Mouse (Mus musculus) midbrain, embryonic 15.5 days (tissue): ENCODE data around the gene Hcst. TPM values are rescaled to one million over a fixed set of nuclear protein-coding genes. Genes with fewer than 3 reads are reported as not detected.

Source experiments
- ATAC-seq: fragments of 200-750 bp; cut with Nextera tagmentation; replicated peaks from 2 replicates; pipeline ENCODE4 v1.8.0; 2017; ENCODE audit warnings: moderate TSS enrichment
- H3K27ac ChIP-seq: fragments of 300-500 bp; sonication (generic); 2 replicates; pipeline ENCODE4 v1.5.1; 2015; ENCODE audit warnings: mild to moderate bottlenecking, inconsistent platforms
- H3K27me3 ChIP-seq: fragments of 300-500 bp; sonication (generic); replicated peaks from 2 replicates; pipeline ENCODE4 v1.6.1; 2015; ENCODE audit warnings: inconsistent platforms
- H3K36me3 ChIP-seq: fragments of 300-500 bp; sonication (generic); replicated peaks from 2 replicates; pipeline ENCODE4 v1.6.1; 2015; ENCODE audit warnings: inconsistent platforms
- H3K4me1 ChIP-seq: fragments of 300-500 bp; sonication (generic); 2 replicates; pipeline ENCODE4 v1.6.1; 2015; ENCODE audit warnings: inconsistent platforms
- H3K4me2 ChIP-seq: fragments of 300-500 bp; sonication (generic); 2 replicates; pipeline ENCODE4 v1.6.1; 2015; ENCODE audit warnings: inconsistent platforms, mild to moderate bottlenecking, moderate library complexity
- H3K4me3 ChIP-seq: fragments of 300-500 bp; sonication (generic); 2 replicates; pipeline ENCODE4 v1.5.1; 2015; ENCODE audit warnings: mild to moderate bottlenecking, inconsistent platforms
- H3K9ac ChIP-seq: fragments of 300-500 bp; sonication (generic); 2 replicates; pipeline ENCODE4 v1.6.1; 2015; ENCODE audit warnings: mild to moderate bottlenecking, inconsistent platforms
- H3K9me3 ChIP-seq: fragments of 300-500 bp; sonication (generic); 2 replicates; pipeline ENCODE4 v1.6.1; 2016; ENCODE audit warnings: inconsistent platforms
- WGBS: fragments of 180-500 bp; shearing (Covaris S2); methylation state at CpG from one replicate; pipeline ENCODE4 v1.1.7; 2015; ENCODE audit warnings: mixed read lengths; 5-methylcytosine and 5-hydroxymethylcytosine counted together
- polyA plus RNA-seq: library from polyadenylated mRNA; unstranded; fragments of >200 nt; fragmentation: Nextera tagmentation; extraction: Ambion mirVana; gene quantifications from 2 replicates; pipeline ENCODE4 v1.2.1, GENCODE M21; 2015

The Hcst gene
- polyA plus RNA-seq, 1 experiment from 2014 or later, result 0.53 TPM

GRCm38 (mm10) chr7:30429327-30429726 is 9.7 kb upstream of the Hcst start:
- Histone ChIP-seq H3K4me2 (no peak overlapping the region), H3K9ac (no peak overlapping the region), H3K9me3 (no peaks in the 10 kb centered on the region), H3K27me3 (no peaks in the 10 kb centered on the region), H3K4me3 (no peak overlapping the region), H3K36me3 (peaks cover 11% of the 10 kb centered on the region; the same call in 1 of the 2 replicates), H3K4me1 (no peaks in the 10 kb centered on the region), H3K27ac (no peak overlapping the region)
- ATAC-seq, result no peak

- Histone ChIP-seq H3K4me2 (peak overlapping the region; percentile 95), H3K27ac (peak overlapping the region; percentile 54), H3K4me3 (peak overlapping the region; percentile 61), H3K4me1 (peaks cover 18% of the 10 kb centered on the region), H3K9me3 (no peaks in the 10 kb centered on the region), H3K9ac (peak overlapping the region; percentile 58), H3K27me3 (no peaks in the 10 kb centered on the region), H3K36me3 (peaks cover 5% of the 10 kb centered on the region; the same call in 1 of the 2 replicates)
- 55% methylated on average over 23 of the region's 23 CpGs for WGBS
- no peak for ATAC-seq
Measured at GRCm38 (mm10) chr7:30423071-30423641, 3.5 kb upstream of the Hcst start.

GRCm38 (mm10) chr7:30422560-30422959 is 2.9 kb upstream of the Hcst start:
- H3K4me2 ChIP-seq, result peak overlapping the region; percentile 95
- H3K36me3 ChIP-seq, result peaks cover 5% of the 10 kb centered on the region; the same call in 1 of the 2 replicates
- H3K27ac ChIP-seq, result peak overlapping the region; percentile 54; the same call in 1 of the 2 replicates
- H3K27me3 ChIP-seq, result no peaks in the 10 kb centered on the region
- H3K9me3 ChIP-seq, result no peaks in the 10 kb centered on the region
- 14% methylated on average over 9 of the region's 9 CpGs for WGBS
- peak overlapping the region; percentile 58 for H3K9ac ChIP-seq
- peaks cover 18% of the 10 kb centered on the region for H3K4me1 ChIP-seq
- ATAC-seq, result peak; percentile 60; the same call in 1 of the 2 replicates
- H3K4me3 ChIP-seq, result peak overlapping the region; percentile 61

- Histone ChIP-seq H3K27me3 (no peaks in the 10 kb centered on the region), H3K4me2 (peak overlapping the region; percentile 95), H3K4me1 (peaks cover 18% of the 10 kb centered on the region), H3K4me3 (peak overlapping the region; percentile 61), H3K36me3 (peaks cover 5% of the 10 kb centered on the region; the same call in 1 of the 2 replicates), H3K9ac (peak overlapping the region; percentile 58), H3K27ac (peak overlapping the region; percentile 54), H3K9me3 (no peaks in the 10 kb centered on the region)
- ATAC-seq, result peak; percentile 90
- WGBS, result 0% methylated on average over 45 of the region's 45 CpGs
Measured at GRCm38 (mm10) chr7:30421890-30422435, 2.3 kb upstream of the Hcst start.

- H3K9me3 ChIP-seq, result no peaks in the 10 kb centered on the region
- H3K4me3 ChIP-seq, result peak within 1 kb of the TSS; percentile 61
- peak; percentile 19 for ATAC-seq
- H3K27ac ChIP-seq, result peak within 1 kb of the TSS; percentile 54
- H3K4me1 ChIP-seq, result peaks cover 18% of the 10 kb centered on the region
- peak within 1 kb of the TSS; percentile 95 for H3K4me2 ChIP-seq
- 11% methylated on average over 31 of the region's 31 CpGs for WGBS
- no peaks in the 10 kb centered on the region for H3K27me3 ChIP-seq
- H3K9ac ChIP-seq, result peak within 1 kb of the TSS; percentile 58
- H3K36me3 ChIP-seq, result peaks cover 5% of the 10 kb centered on the region; the same call in 1 of the 2 replicates
Measured at GRCm38 (mm10) chr7:30421175-30421889, 1.7 kb upstream of the Hcst start, which contains the start of gene Nfkbid. Gene Nfkbid, plus strand, starts transcription at chr7:30421732.

GRCm38 (mm10) chr7:30420673-30421072 is 1.0 kb upstream of the Hcst start:
- H3K36me3 ChIP-seq, result no peaks in the 10 kb centered on the region
- WGBS, result 90% methylated on average over 3 of the region's 3 CpGs
- no peak overlapping the region for H3K27ac ChIP-seq
- 0 out of 2 replicates have a peak overlapping the region, but pooled peaks have one; percentile 95 for H3K4me2 ChIP-seq
- no peaks in the 10 kb centered on the region for H3K27me3 ChIP-seq
- no peak for ATAC-seq
- no peak overlapping the region for H3K9ac ChIP-seq
- H3K4me1 ChIP-seq, result peaks cover 18% of the 10 kb centered on the region
- no peaks in the 10 kb centered on the region for H3K9me3 ChIP-seq
- no peak overlapping the region for H3K4me3 ChIP-seq

- no peaks in the 10 kb centered on the region for H3K36me3 ChIP-seq
- H3K9me3 ChIP-seq, result no peaks in the 10 kb centered on the region
- 81% methylated on average over 9 of the region's 9 CpGs for WGBS
- no peak overlapping the region for H3K4me2 ChIP-seq
- no peak overlapping the region for H3K27ac ChIP-seq
- peaks cover 11% of the 10 kb centered on the region for H3K4me1 ChIP-seq
- H3K4me3 ChIP-seq, result no peak overlapping the region
- ATAC-seq, result no peak
- no peak overlapping the region for H3K9ac ChIP-seq
- H3K27me3 ChIP-seq, result no peaks in the 10 kb centered on the region
Measured at GRCm38 (mm10) chr7:30417856-30418255, 1.8 kb downstream of the Hcst start.

- Histone ChIP-seq H3K27ac (no peak within 1 kb of the TSS), H3K9ac (no peak within 1 kb of the TSS), H3K4me2 (no peak within 1 kb of the TSS), H3K27me3 (no peaks in the 10 kb centered on the region; the same call in 1 of the 2 replicates), H3K4me1 (no peaks in the 10 kb centered on the region), H3K9me3 (no peaks in the 10 kb centered on the region), H3K4me3 (no peak within 1 kb of the TSS), H3K36me3 (no peaks in the 10 kb centered on the region)
- 74% methylated on average over 5 of the region's 5 CpGs for WGBS
- no peak for ATAC-seq
Measured at GRCm38 (mm10) chr7:30413596-30413995, 6.1 kb downstream of the Hcst start, which contains the start of gene Tyrobp. Gene Tyrobp, plus strand, starts transcription at chr7:30413760.

- WGBS, result 63% methylated on average over 4 of the region's 4 CpGs
- H3K4me2 ChIP-seq, result no peak overlapping the region
- ATAC-seq, result no peak
Measured at GRCm38 (mm10) chr7:30412735-30413147, 6.9 kb downstream of the Hcst start.

GRCm38 (mm10) chr7:30411023-30411422 is 8.6 kb downstream of the Hcst start:
- ATAC-seq, result no peak
- WGBS, result 78% methylated on average over 3 of the region's 3 CpGs
- no peak overlapping the region for H3K4me2 ChIP-seq
- no peaks in the 10 kb centered on the region; the same call in 1 of the 2 replicates for H3K27me3 ChIP-seq
- H3K4me3 ChIP-seq, result no peak overlapping the region
- H3K36me3 ChIP-seq, result no peaks in the 10 kb centered on the region
- H3K4me1 ChIP-seq, result no peaks in the 10 kb centered on the region
- H3K9me3 ChIP-seq, result no peaks in the 10 kb centered on the region
- no peak overlapping the region for H3K27ac ChIP-seq
- H3K9ac ChIP-seq, result no peak overlapping the region

More at GRCm38 (mm10) chr7:30412735-30413147, 6.9 kb downstream of the Hcst start:
- H3K4me1 ChIP-seq, result no peaks in the 10 kb centered on the region
- no peaks in the 10 kb centered on the region for H3K36me3 ChIP-seq
- no peak overlapping the region for H3K4me3 ChIP-seq
- H3K27ac ChIP-seq, result no peak overlapping the region
- H3K9ac ChIP-seq, result no peak overlapping the region
- no peaks in the 10 kb centered on the region for H3K9me3 ChIP-seq
- no peaks in the 10 kb centered on the region; the same call in 1 of the 2 replicates for H3K27me3 ChIP-seq

- 80% methylated on average over 2 of the region's 2 CpGs for WGBS
- no peaks in the 10 kb centered on the region for H3K36me3 ChIP-seq
- no peaks in the 10 kb centered on the region for H3K4me1 ChIP-seq
- H3K4me2 ChIP-seq, result no peak overlapping the region
- no peak overlapping the region for H3K9ac ChIP-seq
- H3K27me3 ChIP-seq, result no peaks in the 10 kb centered on the region; the same call in 1 of the 2 replicates
- H3K9me3 ChIP-seq, result no peaks in the 10 kb centered on the region
- no peak for ATAC-seq
- no peak overlapping the region for H3K4me3 ChIP-seq
- no peak overlapping the region for H3K27ac ChIP-seq
Measured at GRCm38 (mm10) chr7:30409789-30410188, 9.9 kb downstream of the Hcst start.

GRCm38 (mm10) chr7:30408639-30409038 is 11.0 kb downstream of the Hcst start:
- H3K4me2 ChIP-seq, result no peak overlapping the region
- H3K27ac ChIP-seq, result no peak overlapping the region
- no peaks in the 10 kb centered on the region for H3K9me3 ChIP-seq
- no peak for ATAC-seq
- H3K9ac ChIP-seq, result no peak overlapping the region
- H3K27me3 ChIP-seq, result no peaks in the 10 kb centered on the region; the same call in 1 of the 2 replicates
- H3K4me1 ChIP-seq, result no peaks in the 10 kb centered on the region
- H3K4me3 ChIP-seq, result no peak overlapping the region
- 88% methylated on average over 3 of the region's 3 CpGs for WGBS
- H3K36me3 ChIP-seq, result no peaks in the 10 kb centered on the region
